Mouse (Mus musculus) fibroblast of lung, adult 2 months (primary cell): ENCODE measurements around the gene Tecpr2.

Source experiments
- DNase-seq: peaks from one replicate; pipeline ENCODE4 v3.0.0-alpha.2; 2011; ENCODE audit warnings: low read depth

Tecpr2 gene

GRCm38 (mm10) chr12:110864008-110864407, 25.1 kb upstream of the Tecpr2 start:
- no peak for DNase-seq

- DNase-seq: no peak
Observed at GRCm38 (mm10) chr12:110865571-110865970, 23.5 kb upstream of the Tecpr2 start.

GRCm38 (mm10) chr12:110865989-110866388, 23.1 kb upstream of the Tecpr2 start:
- DNase-seq: no peak

GRCm38 (mm10) chr12:110870107-110870506, 19.0 kb upstream of the Tecpr2 start:
- no peak for DNase-seq

- no peak for DNase-seq
Observed at GRCm38 (mm10) chr12:110871247-110871646, 17.8 kb upstream of the Tecpr2 start.

- no peak for DNase-seq
Observed at GRCm38 (mm10) chr12:110875351-110875750, 13.7 kb upstream of the Tecpr2 start.

GRCm38 (mm10) chr12:110882291-110882690, 6.8 kb upstream of the Tecpr2 start:
- no peak for DNase-seq

GRCm38 (mm10) chr12:110885251-110885650, 3.8 kb upstream of the Tecpr2 start:
- DNase-seq: no peak

GRCm38 (mm10) chr12:110888106-110888505, 958 bp upstream of the Tecpr2 start:
- no peak for DNase-seq

GRCm38 (mm10) chr12:110888606-110889005, 458 bp upstream of the Tecpr2 start:
- no peak for DNase-seq

GRCm38 (mm10) chr12:110891887-110892286, 2.8 kb downstream of the Tecpr2 start:
- no peak for DNase-seq

GRCm38 (mm10) chr12:110902106-110902505, 13.0 kb downstream of the Tecpr2 start:
- peak; percentile 83 for DNase-seq

GRCm38 (mm10) chr12:110903536-110903935, 14.5 kb downstream of the Tecpr2 start:
- no peak for DNase-seq

GRCm38 (mm10) chr12:110907845-110908244, 18.8 kb downstream of the Tecpr2 start:
- no peak for DNase-seq

GRCm38 (mm10) chr12:110909962-110910361, 20.9 kb downstream of the Tecpr2 start:
- no peak for DNase-seq

GRCm38 (mm10) chr12:110915761-110916160, 26.7 kb downstream of the Tecpr2 start:
- no peak for DNase-seq

- DNase-seq: no peak
Observed at GRCm38 (mm10) chr12:110920254-110920653, 31.2 kb downstream of the Tecpr2 start.

GRCm38 (mm10) chr12:110921572-110921971, 32.5 kb downstream of the Tecpr2 start:
- DNase-seq: no peak

GRCm38 (mm10) chr12:110932820-110933219, 43.8 kb downstream of the Tecpr2 start:
- DNase-seq: no peak

GRCm38 (mm10) chr12:110935983-110936620, 47.0 kb downstream of the Tecpr2 start:
- DNase-seq: peak; percentile 73

GRCm38 (mm10) chr12:110937496-110937895, 48.4 kb downstream of the Tecpr2 start:
- DNase-seq: no peak

GRCm38 (mm10) chr12:110939385-110939784, 50.3 kb downstream of the Tecpr2 start:
- DNase-seq: no peak

- no peak for DNase-seq
Observed at GRCm38 (mm10) chr12:110940869-110941268, 51.8 kb downstream of the Tecpr2 start.

GRCm38 (mm10) chr12:110946216-110946615, 57.2 kb downstream of the Tecpr2 start:
- no peak for DNase-seq
